ENCODE assay signal across 12 mouse cellular contexts in genomic region chr11:81111626-81112025, GRCm38 (mm10).
"Had no signal": no experiment of that assay in that cellular context is flagged by ENCODE, and none has a peak within 500 bp of the region (broad histone marks: within the 10 kb centered on the region; RNA-seq: fewer than 3 reads in every experiment).

No protein-coding gene starts in this region.

- DNase-seq: retina, postnatal 1 day; right cerebral cortex, adult 18-20 months; right cerebral cortex, postnatal 14 days; right cerebral cortex, postnatal 25 days; right cerebral cortex, postnatal 4 days; spleen, adult 18-20 months; thymus, adult 18-20 months; thymus, adult 2 months; thymus, postnatal 14 days; thymus, postnatal 25 days; thymus, postnatal 36 days; thymus, postnatal 4 days had no signal
